ENCODE assay signal across 7 mouse cellular contexts in genomic region chr2:113469096-113469883, GRCm38 (mm10).
DNase-seq lines count a peak whose midpoint lies in the region; ATAC-seq and TF ChIP-seq lines count a peak whose summit lies in the region.

No protein-coding gene starts in this region.

- H3K9me3 ChIP-seq in liver, embryonic 11.5 days (ENCODE audit: control insufficient read depth, low read length), result no peaks in the 10 kb centered on the region
- H3K9me3 ChIP-seq in ES-Bruce4 (replicated peaks; ENCODE audit: control insufficient read depth, insufficient read depth, low read length, poor library complexity, severe bottlenecking), result no peaks in the 10 kb centered on the region
- H3K9me3 ChIP-seq in forebrain, postnatal 0 days (ENCODE audit: low read length), result no peaks in the 10 kb centered on the region

- no peak for TF ChIP-seq EP300 in ES-Bruce4 (IDR thresholded peaks at IDR 0.05; ENCODE audit: insufficient read depth, low read depth, low read length)

- peak; percentile 26 for DNase-seq in liver, adult 2 months (ENCODE audit: extremely low read depth, low read depth, low spot score)
- DNase-seq in liver, embryonic 11.5 days (ENCODE audit: low spot score), result no peak
- DNase-seq in WW6 (ENCODE audit: low read depth, low spot score), result peak; percentile 5
- peak; percentile 41 for DNase-seq in forebrain, postnatal 0 days
- peak; percentile 28 for DNase-seq in naive thymus-derived CD4-positive, alpha-beta T cell, adult 2 months (ENCODE audit: low read depth)
- DNase-seq in urinary bladder, postnatal 4 days (ENCODE audit: low spot score in 2 of 2), result no peak

- 15% methylated on average over 3 of the region's 3 CpGs for WGBS in liver, adult 2 months
- WGBS in liver, embryonic 11.5 days, result 50% methylated on average over 3 of the region's 3 CpGs
- 34% methylated on average over 3 of the region's 3 CpGs for WGBS in forebrain, postnatal 0 days

- TF ChIP-seq CTCF in liver, adult 2 months (IDR thresholded peaks at IDR 0.05; ENCODE audit: low read depth, low read length), result peak; percentile 27; the same call in 1 of the 2 replicates
- peak; percentile 40 for TF ChIP-seq CTCF in ES-Bruce4 (IDR thresholded peaks at IDR 0.05; ENCODE audit: low read depth, low read length)
- TF ChIP-seq CTCF in forebrain, postnatal 0 days (IDR thresholded peaks at IDR 0.05; ENCODE audit: low read depth), result peak; percentile 78

- no peak overlapping the region for H3K27ac ChIP-seq in liver, adult 2 months (replicated peaks; ENCODE audit: insufficient read depth, low read depth, low read length)
- H3K27ac ChIP-seq in liver, embryonic 11.5 days (ENCODE audit: low read depth, low read length), result no peak overlapping the region
- no peak overlapping the region for H3K27ac ChIP-seq in ES-Bruce4 (ENCODE audit: insufficient read depth, low read length)
- H3K27ac ChIP-seq in forebrain, postnatal 0 days (ENCODE audit: low read depth, low read length), result no peak overlapping the region

- no peaks in the 10 kb centered on the region for H3K36me3 ChIP-seq in liver, adult 2 months (ENCODE audit: control insufficient read depth, insufficient read depth, low read length)
- no peaks in the 10 kb centered on the region for H3K36me3 ChIP-seq in liver, embryonic 11.5 days (ENCODE audit: control insufficient read depth, insufficient read depth, low read length)
- no peaks in the 10 kb centered on the region for H3K36me3 ChIP-seq in ES-Bruce4 (ENCODE audit: control insufficient read depth, insufficient read depth, low read length, poor library complexity, severe bottlenecking)
- no peaks in the 10 kb centered on the region for H3K36me3 ChIP-seq in forebrain, postnatal 0 days (ENCODE audit: insufficient read depth)

- H3K9ac ChIP-seq in liver, adult 2 months (ENCODE audit: low read depth, low read length), result no peak overlapping the region
- H3K9ac ChIP-seq in liver, embryonic 11.5 days (ENCODE audit: low read depth, low read length), result no peak overlapping the region
- no peak overlapping the region for H3K9ac ChIP-seq in ES-Bruce4 (ENCODE audit: low read depth, poor library complexity, severe bottlenecking)
- no peak overlapping the region for H3K9ac ChIP-seq in forebrain, postnatal 0 days

- no peak overlapping the region for H3K4me2 ChIP-seq in liver, embryonic 11.5 days
- no peak overlapping the region for H3K4me2 ChIP-seq in forebrain, postnatal 0 days (ENCODE audit: low read depth)

- H3K4me1 ChIP-seq in liver, adult 2 months (ENCODE audit: control insufficient read depth, insufficient read depth, low read length), result no peaks in the 10 kb centered on the region
- no peaks in the 10 kb centered on the region for H3K4me1 ChIP-seq in liver, embryonic 11.5 days (replicated peaks; ENCODE audit: control insufficient read depth, insufficient read depth, low read length)
- no peaks in the 10 kb centered on the region for H3K4me1 ChIP-seq in ES-Bruce4 (ENCODE audit: control insufficient read depth, insufficient read depth, low read length)
- H3K4me1 ChIP-seq in forebrain, postnatal 0 days (ENCODE audit: insufficient read depth), result no peaks in the 10 kb centered on the region

- no peaks in the 10 kb centered on the region for H3K27me3 ChIP-seq in liver, adult 2 months (ENCODE audit: control insufficient read depth, insufficient read depth, low read length)
- no peaks in the 10 kb centered on the region for H3K27me3 ChIP-seq in liver, embryonic 11.5 days (replicated peaks; ENCODE audit: control insufficient read depth, insufficient read depth, low read length)
- no peaks in the 10 kb centered on the region for H3K27me3 ChIP-seq in ES-Bruce4 (ENCODE audit: control insufficient read depth, insufficient read depth, low read length, poor library complexity, severe bottlenecking)
- H3K27me3 ChIP-seq in forebrain, postnatal 0 days (ENCODE audit: insufficient read depth, low read length), result no peaks in the 10 kb centered on the region

- no peak for TF ChIP-seq POLR2A in liver, adult 2 months (IDR thresholded peaks at IDR 0.05; ENCODE audit: extremely low read depth, insufficient read depth, low read length)
- no peak for TF ChIP-seq POLR2A in ES-Bruce4 (IDR thresholded peaks at IDR 0.05; ENCODE audit: insufficient read depth, low read length)

- no peak overlapping the region for H3K4me3 ChIP-seq in liver, adult 2 months (ENCODE audit: insufficient read depth, low read depth, low read length)
- H3K4me3 ChIP-seq in liver, embryonic 11.5 days (ENCODE audit: low read depth, low read length), result no peak overlapping the region
- no peak overlapping the region for H3K4me3 ChIP-seq in ES-Bruce4 (ENCODE audit: low read depth, low read length)
- H3K4me3 ChIP-seq in forebrain, postnatal 0 days (ENCODE audit: low read depth, low read length), result no peak overlapping the region

- ATAC-seq in liver, embryonic 11.5 days (replicated peaks; ENCODE audit: low FRiP score), result no peak
- peak; percentile 58; the same call in 1 of the 2 replicates for ATAC-seq in forebrain, postnatal 0 days

- no peaks in the 10 kb centered on the region for H3K79me2 ChIP-seq in liver, adult 2 months (ENCODE audit: control insufficient read depth, insufficient read depth, low read length)

Comparison
In these comparisons a context has a peak if more than half of its experiments do, and no peak if none do; other contexts are left out.
1. DNase-seq: peak in liver, adult 2 months (single experiment), WW6 (single experiment), forebrain, postnatal 0 days (single experiment) and naive thymus-derived CD4-positive, alpha-beta T cell, adult 2 months (single experiment); none in liver, embryonic 11.5 days (single experiment) and urinary bladder, postnatal 4 days (0 of 2).
2. CTCF ChIP-seq: peak in every context shown above with its lines; median percentile 78 in forebrain, postnatal 0 days; 40 in ES-Bruce4; 27 in liver, adult 2 months.